Mouse (Mus musculus) liver, adult 2 months (tissue): ENCODE data around the gene Cd244a. TPM values are rescaled to one million over a fixed set of nuclear protein-coding genes. Genes with fewer than 3 reads are reported as not detected.
A peak's percentile ranks its signal among the peaks of the same experiment; 100 is the strongest.

Source experiments
- DNase-seq: peaks from one replicate; pipeline ENCODE4 v3.0.0-alpha.2; 2011; ENCODE audit warnings: low read depth, low spot score; ENCODE audit errors: extremely low read depth
- H3K27ac ChIP-seq: fragments of 200-500 bp; replicated peaks from 2 replicates; pipeline ENCODE4 v1.5.1; 2012; ENCODE audit warnings: low read depth, mild to moderate bottlenecking, control low read depth, inconsistent platforms, low read length; ENCODE audit not compliant: insufficient read depth
- H3K27me3 ChIP-seq: fragments of 200-500 bp; 2 replicates; pipeline ENCODE4 v1.6.1; 2012; ENCODE audit warnings: mild to moderate bottlenecking, moderate library complexity, low read length, inconsistent platforms; ENCODE audit not compliant: control insufficient read depth, insufficient read depth
- H3K36me3 ChIP-seq: fragments of 200-500 bp; 2 replicates; pipeline ENCODE4 v1.6.1; 2012; ENCODE audit warnings: low read length, inconsistent platforms; ENCODE audit not compliant: control insufficient read depth, insufficient read depth
- H3K4me1 ChIP-seq: fragments of 200-500 bp; 2 replicates; pipeline ENCODE4 v1.6.1; 2011; ENCODE audit warnings: low read length; ENCODE audit not compliant: control insufficient read depth, insufficient read depth
- H3K4me3 ChIP-seq: fragments of 200-500 bp; 2 replicates; pipeline ENCODE4 v1.5.1; 2011; ENCODE audit warnings: low read depth, mild to moderate bottlenecking, control low read depth, low read length, moderate library complexity; ENCODE audit not compliant: insufficient read depth
- H3K79me2 ChIP-seq: fragments of 200-500 bp; 2 replicates; pipeline ENCODE4 v1.6.1; 2012; ENCODE audit warnings: inconsistent platforms, mild to moderate bottlenecking, low read length, moderate library complexity; ENCODE audit not compliant: control insufficient read depth, insufficient read depth
- H3K9ac ChIP-seq: fragments of 200-500 bp; 2 replicates; pipeline ENCODE4 v1.6.1; 2012; ENCODE audit warnings: low read depth, mild to moderate bottlenecking, control low read depth, inconsistent platforms, low read length
- CTCF ChIP-seq: fragments of 200-500 bp; IDR thresholded peaks from 2 replicates; pipeline ENCODE4 v1.5.1; 2011; ENCODE audit warnings: low read depth, low read length, control low read depth
- POLR2A ChIP-seq: fragments of 200-500 bp; IDR thresholded peaks from 2 replicates; pipeline ENCODE4 v1.6.1; 2011; ENCODE audit warnings: low read length, control low read depth; ENCODE audit not compliant: insufficient read depth; ENCODE audit errors: extremely low read depth
- WGBS: fragments of 180-500 bp; shearing (Covaris S2); methylation state at CpG from one replicate; pipeline ENCODE4 v1.1.7; 2018; 5-methylcytosine and 5-hydroxymethylcytosine counted together
- polyA plus RNA-seq: library from polyadenylated mRNA; depleted of rRNA; stranded (reverse); fragments of >200 nt; gene quantifications from 2 replicates; pipeline ENCODE4 v1.2.3, GENCODE M21; 2012
- total RNA-seq: library from RNA; depleted of rRNA; stranded (reverse); fragments of >200 nt; gene quantifications from 2 replicates; pipeline ENCODE4 v1.2.3, GENCODE M21; 2014

Cd244a gene
- total and polyA plus RNA-seq, 2 experiments, result 0.17 to 0.46 TPM

GRCm38 (mm10) chr1:171629168-171629567 is 70.2 kb downstream of the Cd244a start:
- H3K79me2 ChIP-seq, result no peaks in the 10 kb centered on the region
- no peak overlapping the region for H3K4me3 ChIP-seq
- H3K27me3 ChIP-seq, result no peaks in the 10 kb centered on the region
- no peak for DNase-seq
- TF ChIP-seq POLR2A (no peak), CTCF (no peak)
- WGBS, result 66% methylated on average over 6 of the region's 6 CpGs
- no peak overlapping the region for H3K9ac ChIP-seq
- no peaks in the 10 kb centered on the region for H3K4me1 ChIP-seq
- H3K27ac ChIP-seq, result no peak overlapping the region
- no peaks in the 10 kb centered on the region for H3K36me3 ChIP-seq

- DNase-seq, result no peak
- Histone ChIP-seq H3K27ac (no peak overlapping the region), H3K36me3 (no peaks in the 10 kb centered on the region), H3K9ac (no peak overlapping the region), H3K79me2 (no peaks in the 10 kb centered on the region), H3K27me3 (no peaks in the 10 kb centered on the region), H3K4me1 (no peaks in the 10 kb centered on the region), H3K4me3 (no peak overlapping the region)
- no peak for TF ChIP-seq CTCF
- no peak for TF ChIP-seq POLR2A
- 79% methylated on average over 7 of the region's 7 CpGs for WGBS
These were observed 71.0 kb downstream of the Cd244a start for GRCm38 (mm10) chr1:171630041-171630440.

GRCm38 (mm10) chr1:171630912-171631311 is 71.9 kb downstream of the Cd244a start:
- no peak overlapping the region for H3K4me3 ChIP-seq
- no peaks in the 10 kb centered on the region for H3K4me1 ChIP-seq
- no peaks in the 10 kb centered on the region for H3K79me2 ChIP-seq
- TF ChIP-seq POLR2A (no peak), CTCF (no peak)
- no peaks in the 10 kb centered on the region for H3K36me3 ChIP-seq
- H3K9ac ChIP-seq, result no peak overlapping the region
- no peaks in the 10 kb centered on the region for H3K27me3 ChIP-seq
- WGBS, result 71% methylated on average over 4 of the region's 4 CpGs
- no peak for DNase-seq
- no peak overlapping the region for H3K27ac ChIP-seq

GRCm38 (mm10) chr1:171631447-171631846 is 72.5 kb downstream of the Cd244a start:
- Histone ChIP-seq H3K9ac (no peak overlapping the region), H3K79me2 (no peaks in the 10 kb centered on the region), H3K36me3 (no peaks in the 10 kb centered on the region), H3K4me3 (no peak overlapping the region), H3K4me1 (no peaks in the 10 kb centered on the region), H3K27me3 (no peaks in the 10 kb centered on the region; the same call in 1 of the 2 replicates), H3K27ac (no peak overlapping the region)
- DNase-seq, result peak; percentile 46
- 54% methylated on average over 2 of the region's 2 CpGs for WGBS
- TF ChIP-seq CTCF (no peak), POLR2A (no peak)

GRCm38 (mm10) chr1:171635696-171636095 is 76.7 kb downstream of the Cd244a start:
- Histone ChIP-seq H3K36me3 (no peaks in the 10 kb centered on the region), H3K4me3 (no peak overlapping the region), H3K27ac (no peak overlapping the region), H3K4me1 (no peaks in the 10 kb centered on the region; the same call in 1 of the 2 replicates), H3K9ac (no peak overlapping the region), H3K27me3 (no peaks in the 10 kb centered on the region; the same call in 1 of the 2 replicates), H3K79me2 (no peaks in the 10 kb centered on the region)
- 38% methylated on average over 6 of the region's 6 CpGs for WGBS
- DNase-seq, result no peak
- TF ChIP-seq CTCF (no peak), POLR2A (no peak)

GRCm38 (mm10) chr1:171637101-171637500 is 78.1 kb downstream of the Cd244a start:
- 72% methylated on average over 8 of the region's 8 CpGs for WGBS
- H3K27ac ChIP-seq, result no peak overlapping the region
- H3K79me2 ChIP-seq, result no peaks in the 10 kb centered on the region
- no peak overlapping the region for H3K9ac ChIP-seq
- H3K27me3 ChIP-seq, result no peaks in the 10 kb centered on the region; the same call in 1 of the 2 replicates
- H3K36me3 ChIP-seq, result no peaks in the 10 kb centered on the region
- H3K4me1 ChIP-seq, result no peaks in the 10 kb centered on the region; the same call in 1 of the 2 replicates
- DNase-seq, result peak; percentile 23
- no peak overlapping the region for H3K4me3 ChIP-seq
- TF ChIP-seq POLR2A, result no peak
- TF ChIP-seq CTCF, result no peak
